Mouse (Mus musculus) heart, embryonic 15.5 days (tissue): Measurements from ENCODE around the gene Klk14. TPM values are rescaled to one million over a fixed set of nuclear protein-coding genes. Genes with fewer than 3 reads are reported as not detected.
"Not testable (repeated sequence)": the region's sequence is repeated elsewhere in the genome, so short reads cannot be mapped to it uniquely, and the experiment has no call there.

Source experiments
- ATAC-seq: fragments of 200-750 bp; cut with Nextera tagmentation; replicated peaks from 2 replicates; pipeline ENCODE4 v1.8.0; 2017; ENCODE audit warnings: low read depth, moderate TSS enrichment; ENCODE audit not compliant: insufficient number of reproducible peaks, insufficient read depth, low FRiP score
- H3K27ac ChIP-seq: fragments of 300-500 bp; sonication (generic); 2 replicates; pipeline ENCODE4 v1.5.1; 2015; ENCODE audit warnings: mild to moderate bottlenecking, inconsistent platforms
- H3K27me3 ChIP-seq: fragments of 300-500 bp; sonication (generic); 2 replicates; pipeline ENCODE4 v1.6.1; 2015; ENCODE audit warnings: inconsistent platforms
- H3K36me3 ChIP-seq: fragments of 300-500 bp; sonication (generic); 2 replicates; pipeline ENCODE4 v1.6.1; 2015; ENCODE audit warnings: mild to moderate bottlenecking, inconsistent platforms
- H3K4me1 ChIP-seq: fragments of 300-500 bp; sonication (generic); replicated peaks from 2 replicates; pipeline ENCODE4 v1.6.1; 2015; ENCODE audit warnings: inconsistent platforms
- H3K4me2 ChIP-seq: fragments of 300-500 bp; sonication (generic); 2 replicates; pipeline ENCODE4 v1.6.1; 2015; ENCODE audit warnings: inconsistent platforms, mild to moderate bottlenecking, moderate library complexity
- H3K4me3 ChIP-seq: fragments of 300-500 bp; sonication (generic); 2 replicates; pipeline ENCODE4 v1.5.1; 2015; ENCODE audit warnings: mild to moderate bottlenecking, inconsistent platforms
- H3K9ac ChIP-seq: fragments of 300-500 bp; sonication (generic); 2 replicates; pipeline ENCODE4 v1.6.1; 2015; ENCODE audit warnings: mild to moderate bottlenecking, inconsistent platforms
- H3K9me3 ChIP-seq: fragments of 300-500 bp; sonication (generic); replicated peaks from 2 replicates; pipeline ENCODE4 v1.6.1; 2016; ENCODE audit warnings: inconsistent platforms
- WGBS: fragments of 180-500 bp; shearing (Covaris S2); methylation state at CpG from one replicate; pipeline ENCODE4 v1.1.7; 2015; ENCODE audit warnings: mixed read lengths; 5-methylcytosine and 5-hydroxymethylcytosine counted together
- polyA plus RNA-seq: library from polyadenylated mRNA; unstranded; fragments of >200 nt; fragmentation: Nextera tagmentation; extraction: Ambion mirVana; gene quantifications from 2 replicates; pipeline ENCODE4 v1.2.1, GENCODE M21; 2015

Gene Klk14
- not detected in 2 replicates for polyA plus RNA-seq

DNA sequence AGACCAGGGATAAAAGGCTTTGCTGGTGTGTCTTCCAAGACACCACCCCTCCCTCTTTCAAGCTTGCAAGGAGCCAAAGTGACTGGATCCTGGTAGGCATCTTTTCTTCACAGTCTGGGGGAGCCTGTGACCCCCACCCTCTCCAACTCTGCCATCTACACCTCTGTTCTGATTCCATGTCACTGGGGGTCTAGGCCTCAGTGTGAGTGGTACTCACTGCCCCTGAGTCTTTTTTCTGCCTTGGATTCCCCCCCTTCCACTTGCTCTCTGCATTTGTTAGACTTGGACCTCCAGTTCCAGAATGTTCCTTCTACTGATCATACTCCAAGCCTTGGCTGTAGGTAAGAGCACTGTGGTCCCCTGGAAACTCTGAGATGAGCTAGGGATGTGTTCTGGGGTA lies at the start of gene Klk14:
Klk14 (plus strand) TSS at position 301 of the 400 bp plus-strand sequence.
- Histone ChIP-seq H3K36me3 (no peaks in the 10 kb centered on the region), H3K4me2 (no peak within 1 kb of the TSS), H3K4me1 (no peaks in the 10 kb centered on the region), H3K9me3 (no peaks in the 10 kb centered on the region), H3K27ac (no peak within 1 kb of the TSS), H3K9ac (no peak within 1 kb of the TSS), H3K27me3 (no peaks in the 10 kb centered on the region), H3K4me3 (no peak within 1 kb of the TSS)
- ATAC-seq, result no peak

DNA sequence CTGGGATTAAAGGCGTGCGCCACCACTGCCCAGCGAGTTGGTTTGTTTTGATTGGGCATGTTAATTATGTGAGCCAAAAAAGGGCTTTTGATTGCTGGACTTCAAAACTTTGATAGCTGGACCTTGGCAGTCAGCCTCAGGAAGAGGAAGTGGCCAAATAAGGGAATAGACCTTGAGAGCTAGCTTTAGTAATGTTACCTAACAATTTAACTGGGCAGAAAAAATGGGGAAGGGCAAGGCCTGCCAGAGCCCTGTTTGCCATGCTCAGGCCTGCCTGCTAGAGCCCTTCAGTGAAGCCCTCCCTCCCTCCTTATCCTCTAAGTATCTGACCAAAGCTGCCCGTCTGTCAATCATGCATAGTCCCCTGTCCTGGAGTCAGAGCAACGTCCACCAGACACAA lies 47.6 kb upstream of the Klk14 start:
- Histone ChIP-seq H3K4me3 (no peak overlapping the region), H3K9me3 (no peaks in the 10 kb centered on the region), H3K36me3 (no peaks in the 10 kb centered on the region), H3K9ac (no peak overlapping the region), H3K27ac (no peak overlapping the region), H3K4me1 (no peaks in the 10 kb centered on the region), H3K27me3 (no peaks in the 10 kb centered on the region), H3K4me2 (no peak overlapping the region)
- ATAC-seq, result no peak
- 69% methylated on average over 5 of the region's 5 CpGs for WGBS

DNA sequence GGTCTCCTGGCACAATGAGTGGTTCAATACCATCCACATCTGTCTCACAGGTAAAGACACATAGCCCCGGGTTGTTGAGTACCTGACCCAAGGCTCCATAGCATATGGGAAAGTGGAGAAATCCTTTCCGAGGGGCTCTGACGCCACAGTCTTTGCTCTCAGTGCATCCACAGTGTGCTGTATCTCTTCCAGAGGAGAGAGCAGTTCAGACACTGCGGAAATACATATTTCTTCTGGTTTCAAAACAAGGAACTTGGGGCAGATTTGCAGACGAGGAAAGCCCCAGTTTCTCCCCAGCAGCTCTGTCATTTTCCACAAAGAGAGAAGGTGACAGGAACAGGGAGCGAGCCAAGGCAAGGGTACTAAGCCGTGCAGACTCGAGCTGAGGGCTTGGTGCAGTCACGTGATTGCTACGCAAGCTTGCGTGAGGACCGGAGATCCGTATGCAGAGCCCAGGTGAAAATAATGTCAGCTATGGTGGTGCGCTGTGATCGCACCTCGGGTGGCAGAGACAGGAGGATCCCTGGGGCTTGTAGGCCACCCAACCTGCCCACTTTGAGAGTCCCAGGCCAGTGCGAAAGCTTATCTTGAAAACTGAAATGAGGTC lies 47.1 kb upstream of the Klk14 start:
- no peak overlapping the region for H3K9ac ChIP-seq

DNA sequence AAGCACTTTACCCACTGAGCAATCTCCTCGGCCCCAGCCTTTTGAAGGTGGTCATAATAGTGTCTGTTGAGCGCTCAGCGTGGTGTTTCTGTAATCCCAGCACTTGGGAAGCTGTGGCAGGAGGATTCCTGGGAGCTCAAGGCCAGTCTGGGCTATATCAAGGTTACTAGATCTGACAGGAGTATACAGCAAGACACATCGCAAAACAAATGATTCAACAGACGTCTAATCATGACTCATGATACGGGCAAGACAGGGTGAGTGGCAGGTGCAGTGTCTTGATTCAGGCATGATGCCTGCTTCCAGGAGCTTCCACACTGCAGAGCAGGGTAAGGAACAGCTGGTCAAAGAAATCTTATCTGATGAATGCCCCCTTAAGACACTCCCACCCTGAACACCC lies 37.5 kb upstream of the Klk14 start:
- no peak for ATAC-seq
- H3K36me3 ChIP-seq, result no peaks in the 10 kb centered on the region
- no peak overlapping the region for H3K9ac ChIP-seq
- H3K4me3 ChIP-seq, result no peak overlapping the region
- H3K27me3 ChIP-seq, result no peaks in the 10 kb centered on the region
- no peak overlapping the region for H3K27ac ChIP-seq
- 73% methylated on average over 6 of the region's 6 CpGs for WGBS
- no peaks in the 10 kb centered on the region for H3K4me1 ChIP-seq
- H3K4me2 ChIP-seq, result no peak overlapping the region
- no peaks in the 10 kb centered on the region for H3K9me3 ChIP-seq

More for the DNA sequence above, 47.1 kb upstream of the Klk14 start:
- Histone ChIP-seq H3K9me3 (no peaks in the 10 kb centered on the region), H3K27me3 (no peaks in the 10 kb centered on the region), H3K36me3 (no peaks in the 10 kb centered on the region), H3K4me1 (no peaks in the 10 kb centered on the region), H3K27ac (no peak overlapping the region), H3K4me2 (no peak overlapping the region), H3K4me3 (no peak overlapping the region)
- WGBS, result 66% methylated on average over 17 of the region's 17 CpGs
- ATAC-seq, result no peak

DNA sequence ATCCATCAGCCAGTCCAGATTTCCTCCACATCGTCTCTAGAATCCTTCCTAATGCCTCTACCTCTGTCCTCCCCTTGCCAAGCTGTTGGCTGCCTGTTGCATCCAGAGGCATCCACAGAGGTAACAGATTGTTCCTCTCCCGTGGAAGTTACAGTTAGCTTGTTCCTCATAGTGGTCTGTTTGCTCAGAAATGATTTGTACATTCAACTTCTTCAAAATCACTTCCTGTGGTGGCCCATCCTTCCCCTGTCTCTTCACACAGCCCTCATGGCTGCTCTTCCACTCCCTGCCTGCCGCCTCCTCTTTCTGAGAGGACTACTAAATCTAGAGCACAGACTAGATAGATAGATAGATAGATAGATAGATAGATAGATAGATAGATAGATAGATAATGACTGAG lies 35.7 kb upstream of the Klk14 start:
- Histone ChIP-seq H3K27me3 (no peaks in the 10 kb centered on the region; the same call in 1 of the 2 replicates), H3K9ac (no peak overlapping the region), H3K4me3 (no peak overlapping the region), H3K9me3 (no peaks in the 10 kb centered on the region), H3K4me1 (no peaks in the 10 kb centered on the region), H3K4me2 (no peak overlapping the region), H3K36me3 (no peaks in the 10 kb centered on the region), H3K27ac (no peak overlapping the region)
- WGBS, result 59% methylated on average over 3 of the region's 3 CpGs
- ATAC-seq, result no peak

DNA sequence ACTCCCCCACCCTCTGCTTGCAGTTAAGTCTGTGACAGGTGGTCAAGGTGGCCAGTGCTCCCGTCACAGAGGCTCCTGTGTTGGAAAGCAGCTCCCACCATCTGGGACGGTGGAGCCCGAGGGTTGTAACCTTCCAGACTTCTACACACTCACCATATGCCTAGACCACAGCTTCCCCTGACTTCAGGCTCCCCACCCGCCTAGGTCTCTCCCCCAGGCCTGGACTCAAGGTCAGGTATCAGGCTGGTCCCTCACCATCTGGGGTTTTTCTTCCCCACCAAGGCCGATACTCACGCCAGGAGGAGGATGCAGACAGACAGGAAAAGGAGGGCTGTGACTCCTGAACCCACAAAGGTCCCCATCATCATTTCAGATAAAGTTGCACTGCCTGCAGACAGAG lies 34.0 kb upstream of the Klk14 start:
- H3K4me3 ChIP-seq, result no peak overlapping the region
- 55% methylated on average over 6 of the region's 6 CpGs for WGBS
- ATAC-seq, result no peak
- H3K27me3 ChIP-seq, result no peaks in the 10 kb centered on the region; the same call in 1 of the 2 replicates
- H3K36me3 ChIP-seq, result no peaks in the 10 kb centered on the region
- H3K9me3 ChIP-seq, result no peaks in the 10 kb centered on the region
- no peak overlapping the region for H3K4me2 ChIP-seq
- H3K9ac ChIP-seq, result no peak overlapping the region
- H3K4me1 ChIP-seq, result no peaks in the 10 kb centered on the region
- H3K27ac ChIP-seq, result no peak overlapping the region

DNA sequence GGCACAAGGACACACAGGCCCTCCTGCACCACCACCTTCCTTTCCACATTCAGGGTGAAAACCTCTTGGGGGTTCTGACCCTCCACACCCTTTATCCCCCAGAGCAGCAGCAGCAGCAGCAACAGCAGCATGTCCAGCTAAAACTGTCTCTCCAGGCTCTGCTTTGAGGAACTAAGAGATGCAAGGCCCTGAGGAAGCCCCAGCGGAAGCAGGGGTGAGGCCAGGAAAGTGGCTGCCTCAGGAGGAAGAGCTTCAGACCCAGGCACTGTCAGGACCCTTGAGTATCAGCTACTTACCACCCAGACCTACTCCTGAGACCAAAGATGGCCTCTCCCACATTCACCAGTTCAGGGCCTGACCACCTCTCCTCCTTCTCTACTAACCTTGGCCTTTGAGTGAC lies 30.2 kb upstream of the Klk14 start, which contains the start of gene Siglece:
Siglece (minus strand) TSS at position 160 of the 400 bp plus-strand sequence.
- H3K27me3 ChIP-seq, result no peaks in the 10 kb centered on the region; the same call in 1 of the 2 replicates
- no peak within 1 kb of the TSS for H3K4me2 ChIP-seq
- H3K27ac ChIP-seq, result no peak within 1 kb of the TSS
- 50% methylated on average over 1 of the region's 1 CpGs for WGBS
- H3K36me3 ChIP-seq, result no peaks in the 10 kb centered on the region
- no peak for ATAC-seq
- no peaks in the 10 kb centered on the region for H3K4me1 ChIP-seq
- H3K9ac ChIP-seq, result no peak within 1 kb of the TSS
- no peaks in the 10 kb centered on the region for H3K9me3 ChIP-seq
- no peak within 1 kb of the TSS for H3K4me3 ChIP-seq

DNA sequence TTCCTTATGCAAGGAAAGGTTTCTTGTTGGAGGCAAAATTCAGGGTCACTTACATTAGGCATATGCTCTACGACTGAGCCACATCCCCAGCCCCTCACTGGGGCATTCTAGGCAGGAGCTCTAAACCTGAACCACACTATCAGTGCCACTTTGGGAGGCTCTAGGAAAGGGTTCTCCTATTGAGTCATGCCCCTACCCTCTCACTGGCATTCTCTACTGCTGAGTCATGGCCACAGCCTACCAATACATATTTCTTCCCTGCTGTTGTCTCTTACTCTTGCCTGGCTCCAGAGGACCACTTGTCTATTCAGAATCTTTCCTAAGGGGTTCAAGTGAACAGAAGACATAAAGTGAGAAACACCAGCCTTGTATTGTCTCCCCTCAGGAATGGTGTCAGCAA lies 27.4 kb upstream of the Klk14 start:
- no peak overlapping the region for H3K4me3 ChIP-seq
- WGBS, result 79% methylated on average over 1 of the region's 1 CpGs
- no peak overlapping the region for H3K4me2 ChIP-seq
- H3K36me3 ChIP-seq, result no peaks in the 10 kb centered on the region
- no peak overlapping the region for H3K27ac ChIP-seq
- H3K27me3 ChIP-seq, result no peaks in the 10 kb centered on the region; the same call in 1 of the 2 replicates
- no peaks in the 10 kb centered on the region for H3K9me3 ChIP-seq
- H3K9ac ChIP-seq, result no peak overlapping the region
- no peaks in the 10 kb centered on the region for H3K4me1 ChIP-seq
- ATAC-seq, result no peak

DNA sequence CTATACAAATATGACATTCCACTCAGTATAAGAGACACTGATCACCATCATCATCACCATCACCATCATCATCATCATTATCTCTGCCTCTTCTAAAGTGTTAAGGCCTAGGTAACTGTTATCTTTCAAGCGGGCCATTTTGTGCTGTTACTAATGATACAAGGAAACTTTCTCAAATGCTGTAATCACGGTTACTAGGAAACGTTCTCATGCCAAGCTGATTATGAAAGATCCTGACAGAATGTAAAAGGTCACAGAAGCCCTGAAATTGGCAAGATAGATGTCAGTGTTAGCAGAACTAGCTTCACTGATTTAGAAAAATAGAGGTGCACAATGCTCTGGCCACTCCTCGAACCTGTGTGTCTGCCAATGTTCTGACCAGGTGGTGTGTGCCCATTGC lies 23.0 kb upstream of the Klk14 start:
- H3K4me2 ChIP-seq, ATAC-seq, H3K4me3 ChIP-seq, H3K27ac ChIP-seq, H3K4me1 ChIP-seq, H3K9me3 ChIP-seq, H3K27me3 ChIP-seq, H3K36me3 ChIP-seq, H3K9ac ChIP-seq: not testable (repeated sequence)
- 73% methylated on average over 4 of the region's 4 CpGs for whole genome bisulfite sequencing

DNA sequence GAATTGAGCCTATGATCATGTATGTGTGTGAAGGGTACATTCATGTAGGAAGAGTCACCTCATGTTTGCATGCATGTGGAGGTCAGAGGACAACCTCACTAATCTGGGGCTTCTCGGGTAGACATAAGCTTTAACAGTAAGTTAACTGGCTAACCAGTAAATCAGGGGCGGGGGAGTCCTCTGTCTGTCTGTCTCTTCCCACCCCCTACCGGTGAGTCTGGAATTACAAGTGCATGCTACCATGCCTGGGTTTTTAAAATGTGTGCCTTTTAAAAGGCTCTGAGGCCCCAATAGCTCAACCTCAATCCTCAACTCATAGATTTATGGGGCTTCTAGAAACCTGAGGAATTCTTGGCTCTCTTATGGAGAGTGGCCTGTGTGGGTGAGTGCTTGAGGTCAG lies 21.6 kb upstream of the Klk14 start:
- no peak for ATAC-seq
- 21% methylated on average over 3 of the region's 3 CpGs for WGBS
- no peak overlapping the region for H3K4me2 ChIP-seq
- H3K36me3 ChIP-seq, result no peaks in the 10 kb centered on the region
- H3K4me1 ChIP-seq, result peaks cover 7% of the 10 kb centered on the region
- H3K27me3 ChIP-seq, result no peaks in the 10 kb centered on the region
- no peaks in the 10 kb centered on the region for H3K9me3 ChIP-seq
- no peak overlapping the region for H3K27ac ChIP-seq
- no peak overlapping the region for H3K9ac ChIP-seq
- no peak overlapping the region for H3K4me3 ChIP-seq

DNA sequence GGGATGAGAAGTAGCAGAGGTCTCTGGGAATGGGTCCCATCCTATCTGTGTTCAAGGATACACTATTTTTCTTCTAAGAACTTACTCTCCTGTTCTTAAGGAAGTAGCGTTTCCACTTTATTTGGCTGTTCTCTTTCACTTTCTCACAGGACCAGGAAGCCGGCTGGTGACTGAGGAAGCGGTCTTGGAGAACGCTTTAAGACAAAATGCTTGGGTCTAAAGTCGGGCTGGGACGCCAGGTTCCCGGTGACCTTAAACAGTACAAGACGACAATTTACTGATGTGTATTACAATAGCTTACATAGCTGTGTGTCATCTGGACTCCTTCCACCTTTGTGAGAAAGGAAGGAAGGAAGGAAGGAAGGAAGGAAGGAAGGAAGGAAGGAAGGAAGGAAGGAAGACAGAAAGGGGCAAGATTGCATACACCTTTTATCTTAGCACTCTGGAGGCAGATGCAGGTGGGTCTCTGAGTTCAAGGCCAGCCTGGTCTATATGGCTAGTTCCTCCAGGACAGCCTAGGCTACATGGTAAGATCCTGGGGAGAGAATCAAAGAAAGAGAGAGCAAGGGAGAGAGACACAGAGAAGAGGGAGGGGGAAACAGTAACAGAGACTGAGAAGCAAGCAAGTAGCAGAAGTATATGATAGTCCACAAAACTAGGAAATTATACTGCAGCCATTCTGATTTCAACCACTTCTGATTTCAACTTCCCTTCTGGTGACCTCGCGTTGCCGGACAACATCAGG lies 19.0 kb upstream of the Klk14 start:
- WGBS, result 65% methylated on average over 11 of the region's 11 CpGs
- Histone ChIP-seq H3K4me3 (peak overlapping the region; percentile 71), H3K9ac (no peak overlapping the region), H3K4me1 (peaks cover 7% of the 10 kb centered on the region), H3K27me3 (no peaks in the 10 kb centered on the region), H3K9me3 (no peaks in the 10 kb centered on the region), H3K27ac (peak overlapping the region; percentile 72), H3K36me3 (peaks cover 14% of the 10 kb centered on the region), H3K4me2 (peak overlapping the region; percentile 74)
- no peak for ATAC-seq
